Mouse (Mus musculus) C2C12 (cell line): ENCODE measurements around the gene Runx1. TPM values are rescaled to one million over a fixed set of nuclear protein-coding genes. Genes with fewer than 3 reads are reported as not detected.

Experiments
- H3K27me3 ChIP-seq: one replicate; pipeline ENCODE4 v1.6.1; 2011; ENCODE audit not compliant: control insufficient read depth, insufficient read depth, insufficient read length
- H3K36me3 ChIP-seq: one replicate; pipeline ENCODE4 v1.6.1; 2011; ENCODE audit not compliant: control insufficient read depth, insufficient read depth
- H3K4me3 ChIP-seq: one replicate; pipeline ENCODE4 v1.5.1; 2011; ENCODE audit warnings: mild to moderate bottlenecking, control low read depth; ENCODE audit not compliant: poor library complexity, insufficient read depth, severe bottlenecking
- H3K79me2 ChIP-seq: one replicate; pipeline ENCODE4 v1.6.1; 2011; ENCODE audit not compliant: control insufficient read depth, insufficient read depth
- H3K79me3 ChIP-seq: one replicate; pipeline ENCODE4 v1.6.1; 2011; ENCODE audit warnings: low read depth, control low read depth
- H3ac ChIP-seq: one replicate; pipeline ENCODE3; 2011; ENCODE audit warnings: low read depth; ENCODE audit not compliant: control insufficient read depth, insufficient read length
- CEBPB ChIP-seq: IDR thresholded peaks from one replicate; pipeline ENCODE4 v1.6.1; 2011; ENCODE audit warnings: low read depth, mild to moderate bottlenecking, control low read depth, moderate library complexity
- CTCF ChIP-seq: IDR thresholded peaks from one replicate; pipeline ENCODE4 v1.5.1; 2011; ENCODE audit not compliant: control insufficient read depth, insufficient read depth, insufficient read length
- FOSL1 ChIP-seq: IDR thresholded peaks from one replicate; pipeline ENCODE4 v1.8.0; 2011; ENCODE audit warnings: mild to moderate bottlenecking, low read length; ENCODE audit not compliant: poor library complexity, insufficient read depth, severe bottlenecking
- MAX ChIP-seq: IDR thresholded peaks from one replicate; pipeline ENCODE4 v1.6.1; 2011; ENCODE audit warnings: mild to moderate bottlenecking, control low read depth
- MYOD1 ChIP-seq: IDR thresholded peaks from one replicate; pipeline ENCODE4 v1.6.1; 2011; ENCODE audit warnings: low read depth; ENCODE audit not compliant: control insufficient read depth, insufficient read length
- MYOG ChIP-seq: IDR thresholded peaks from one replicate; pipeline ENCODE4 v1.6.1; 2011; ENCODE audit not compliant: control insufficient read depth, insufficient read length; ENCODE audit errors: extremely low read depth
- USF1 ChIP-seq: IDR thresholded peaks from one replicate; pipeline ENCODE4 v1.6.1; 2011; ENCODE audit warnings: low read depth, mild to moderate bottlenecking, control low read depth, moderate library complexity
- polyA plus RNA-seq: library from polyadenylated mRNA; unstranded; fragments of >200 nt; fragmentation: generic; extraction: Trizol; gene quantifications from one replicate; pipeline ENCODE4 v1.2.1, GENCODE M21; 2012; ENCODE audit warnings: missing spikeins

Gene Runx1
- polyA plus RNA-seq, 1 experiment, result 28.8 TPM

DNA sequence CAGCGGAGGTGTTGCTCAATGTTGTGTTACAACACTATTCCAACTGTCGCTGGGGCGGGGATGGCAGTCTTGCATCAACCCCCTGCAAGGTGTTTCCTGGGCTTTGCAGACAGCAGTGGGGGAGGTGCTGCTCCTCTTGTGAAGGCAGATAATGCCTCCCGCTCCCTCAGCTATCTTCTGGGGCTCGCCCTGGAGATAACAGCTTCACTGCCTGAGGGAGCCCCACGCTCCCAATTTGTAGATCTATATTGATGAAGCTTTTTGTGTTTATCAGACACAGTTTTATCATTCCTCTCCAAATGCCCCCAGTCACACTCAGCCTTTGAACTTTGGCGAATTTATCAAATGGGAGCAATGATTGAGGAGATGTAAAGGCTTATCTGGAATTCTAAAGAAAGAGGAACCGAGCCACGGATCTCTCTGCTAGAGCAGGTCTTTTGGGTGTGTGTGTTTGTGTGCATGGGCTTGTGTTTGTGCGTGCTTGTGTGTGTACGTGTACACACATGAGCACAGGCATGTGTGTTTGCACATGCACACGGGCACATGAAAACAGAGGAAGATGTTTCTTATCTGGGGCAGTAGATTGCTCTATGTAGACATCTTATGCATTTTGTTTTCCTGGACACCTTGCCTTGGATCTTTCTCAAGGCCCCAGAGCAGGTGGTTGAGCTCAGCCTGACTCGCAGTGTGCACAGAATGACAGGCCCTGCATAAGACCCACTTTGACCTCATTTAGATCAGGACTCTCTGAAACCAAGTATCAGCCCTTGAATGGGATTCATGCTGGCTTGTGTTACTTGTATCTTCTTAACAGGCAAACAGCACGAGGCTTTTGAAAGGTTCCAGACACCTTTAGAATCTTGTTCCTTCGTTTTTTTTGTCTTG lies 110.1 kb downstream of the Runx1 start:
- H3ac ChIP-seq, result no peak overlapping the region
- H3K79me2 ChIP-seq, result peaks cover 18% of the 10 kb centered on the region
- TF ChIP-seq CEBPB (no peak), FOSL1 (no peak), CTCF (no peak), MAX (no peak), MYOG (no peak)
- H3K79me3 ChIP-seq, result no peaks in the 10 kb centered on the region
- no peaks in the 10 kb centered on the region for H3K27me3 ChIP-seq
- H3K4me3 ChIP-seq, result no peak overlapping the region
- no peaks in the 10 kb centered on the region for H3K36me3 ChIP-seq

DNA sequence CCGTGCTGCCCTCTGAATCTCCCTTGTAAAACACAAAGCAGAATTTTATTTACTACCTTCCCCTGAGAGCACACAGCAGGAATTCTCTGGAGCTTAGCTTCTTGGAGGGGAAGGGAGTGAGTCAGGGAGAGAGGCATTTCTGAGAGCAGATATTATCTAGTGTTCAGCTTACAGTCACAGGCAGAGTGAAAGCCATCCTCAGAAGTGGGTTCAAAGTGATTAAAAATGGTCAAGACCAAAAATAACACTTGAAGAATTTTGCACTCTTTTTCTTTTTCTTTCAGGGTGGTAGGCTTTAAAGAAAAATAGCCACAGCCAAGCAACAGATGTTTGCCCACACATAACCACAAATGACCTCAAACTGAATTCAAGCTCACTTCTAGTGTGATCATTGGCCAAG lies 115.8 kb downstream of the Runx1 start:
- no peaks in the 10 kb centered on the region for H3K27me3 ChIP-seq
- H3K36me3 ChIP-seq, result peaks cover 7% of the 10 kb centered on the region
- H3K79me3 ChIP-seq, result peaks cover 6% of the 10 kb centered on the region
- TF ChIP-seq FOSL1, result peak; percentile 68
- TF ChIP-seq MAX, result no peak
- peak; percentile 47 for TF ChIP-seq MYOD1
- no peak overlapping the region for H3K4me3 ChIP-seq
- peaks cover 42% of the 10 kb centered on the region for H3K79me2 ChIP-seq
- H3ac ChIP-seq, result no peak overlapping the region

DNA sequence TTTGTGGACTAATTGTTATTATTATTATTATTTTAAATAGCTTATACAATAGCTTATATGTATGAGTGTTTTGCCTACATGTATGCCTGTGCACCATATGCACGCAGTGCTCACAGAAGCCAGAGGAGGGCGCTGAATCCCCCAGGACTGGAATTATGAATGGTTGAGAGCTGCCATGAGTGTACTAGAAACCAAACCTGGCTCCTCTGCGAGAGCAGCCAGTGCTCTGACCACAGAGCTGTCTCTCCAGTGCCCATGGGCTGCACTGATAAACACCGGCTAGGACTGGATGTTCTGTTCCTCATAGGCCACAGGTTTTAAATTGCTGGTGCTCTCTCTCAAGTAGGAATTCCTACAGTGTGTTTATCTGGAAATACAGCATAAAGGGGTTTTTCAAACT lies 117.2 kb downstream of the Runx1 start:
- no peaks in the 10 kb centered on the region for H3K27me3 ChIP-seq
- H3K4me3 ChIP-seq, result no peak overlapping the region
- no peak overlapping the region for H3ac ChIP-seq
- peaks cover 7% of the 10 kb centered on the region for H3K36me3 ChIP-seq
- H3K79me2 ChIP-seq, result peaks cover 44% of the 10 kb centered on the region
- TF ChIP-seq USF1, result no peak
- TF ChIP-seq FOSL1, result no peak
- TF ChIP-seq MAX, result no peak
- no peak for TF ChIP-seq CEBPB
- no peak for TF ChIP-seq MYOG
- TF ChIP-seq MYOD1, result no peak
- TF ChIP-seq CTCF, result no peak
- H3K79me3 ChIP-seq, result peaks cover 7% of the 10 kb centered on the region

DNA sequence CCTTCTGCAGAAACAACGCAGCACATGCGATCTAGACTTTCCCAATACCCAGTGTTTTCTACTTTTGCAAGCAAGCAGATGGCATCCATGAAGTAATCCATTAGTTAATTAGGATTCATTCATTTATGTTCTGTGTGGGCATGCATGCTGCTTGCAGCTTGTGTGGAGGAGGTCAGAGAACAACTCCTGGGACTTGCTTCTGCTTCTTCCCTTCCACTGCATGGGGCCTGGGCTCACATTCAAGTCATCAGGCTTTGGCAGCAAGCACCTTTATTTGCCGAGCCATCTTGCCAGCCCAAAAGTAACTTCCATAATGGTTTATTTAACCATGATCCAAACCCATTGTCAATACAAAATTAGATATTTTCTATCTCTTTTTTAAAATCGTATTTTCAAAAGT lies 118.2 kb downstream of the Runx1 start:
- Histone ChIP-seq H3K79me2 (peaks cover 42% of the 10 kb centered on the region), H3ac (no peak overlapping the region), H3K36me3 (peaks cover 7% of the 10 kb centered on the region), H3K27me3 (no peaks in the 10 kb centered on the region), H3K79me3 (peaks cover 7% of the 10 kb centered on the region), H3K4me3 (no peak overlapping the region)
- no peak for TF ChIP-seq MYOG
- TF ChIP-seq CEBPB, result no peak
- TF ChIP-seq CTCF, result no peak
- no peak for TF ChIP-seq MYOD1
- TF ChIP-seq USF1, result no peak
- no peak for TF ChIP-seq FOSL1
- no peak for TF ChIP-seq MAX

DNA sequence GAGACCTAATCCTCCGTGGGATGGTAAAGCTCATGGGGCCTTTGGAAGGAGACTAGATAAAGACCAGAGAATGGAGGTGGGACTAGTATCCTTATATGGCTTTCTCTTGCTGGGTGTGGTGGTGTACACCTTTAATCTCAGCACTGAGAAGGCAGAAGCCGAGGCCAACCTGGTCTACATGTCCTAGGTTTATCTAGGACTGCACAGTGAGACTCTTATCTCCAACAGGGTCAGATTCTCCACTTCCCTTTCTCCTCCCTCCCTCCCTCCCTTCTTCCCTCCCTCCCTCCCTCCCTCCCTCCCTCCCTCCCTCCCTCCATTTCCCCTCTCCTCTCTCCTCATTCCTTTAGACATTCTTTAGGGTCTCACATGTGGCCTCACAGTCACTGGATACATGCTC lies 118.8 kb downstream of the Runx1 start:
- Histone ChIP-seq H3K36me3 (peaks cover 7% of the 10 kb centered on the region), H3K27me3 (no peaks in the 10 kb centered on the region), H3ac (no peak overlapping the region), H3K79me2 (peaks cover 42% of the 10 kb centered on the region), H3K79me3 (peaks cover 8% of the 10 kb centered on the region), H3K4me3 (no peak overlapping the region)
- TF ChIP-seq FOSL1, result no peak
- no peak for TF ChIP-seq MYOD1
- no peak for TF ChIP-seq USF1
- TF ChIP-seq MYOG, result no peak
- TF ChIP-seq MAX, result no peak
- TF ChIP-seq CTCF, result no peak
- TF ChIP-seq CEBPB, result no peak
